Comparison of ENCODE assay signal across 46 mouse cellular contexts in the genomic region with DNA sequence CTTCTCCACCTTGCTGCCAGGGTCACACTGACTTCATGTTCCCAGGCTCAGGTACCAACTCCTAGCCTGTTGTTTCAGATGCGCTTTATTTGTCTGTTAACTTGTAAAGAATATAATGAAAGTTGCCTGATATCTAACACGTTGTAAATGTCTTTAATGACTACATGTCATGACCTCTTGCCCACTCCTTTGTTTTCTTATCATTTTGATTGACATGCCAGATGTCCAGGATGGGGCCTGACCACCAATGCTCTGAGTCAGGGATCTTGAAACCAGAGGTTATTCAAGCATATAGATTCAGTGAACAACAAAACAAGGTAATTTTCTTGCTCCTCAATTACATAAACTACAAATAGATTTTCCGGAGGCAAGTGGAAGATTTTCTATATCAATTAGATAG. TPM values are rescaled to one million over a fixed set of nuclear protein-coding genes. Genes with fewer than 3 reads are reported as not detected.
"Had no signal": no experiment of that assay in that cellular context is flagged by ENCODE, and none has a peak within 500 bp of the region (broad histone marks: within the 10 kb centered on the region; RNA-seq: fewer than 3 reads in every experiment).

No protein-coding gene starts in this region.

- H3K4me3 ChIP-seq: limb, embryonic 10.5 days; limb, embryonic 12.5 days; limb, embryonic 13.5 days; limb, embryonic 15.5 days; liver, embryonic 12.5 days; liver, embryonic 13.5 days; liver, embryonic 15.5 days; lung, embryonic 15.5 days; megakaryocyte, embryonic 14.5 days; midbrain, embryonic 10.5 days; midbrain, embryonic 12.5 days; midbrain, embryonic 13.5 days; midbrain, embryonic 15.5 days; neural tube, embryonic 12.5 days had no signal

- H3K27me3 ChIP-seq: limb, embryonic 12.5 days; limb, embryonic 13.5 days; limb, embryonic 15.5 days; liver, embryonic 12.5 days; liver, embryonic 13.5 days; liver, embryonic 15.5 days; lung, embryonic 15.5 days; megakaryocyte, embryonic 14.5 days; midbrain, embryonic 12.5 days; midbrain, embryonic 13.5 days; midbrain, embryonic 15.5 days; neural tube, embryonic 12.5 days had no signal

- H3K4me2 ChIP-seq: limb, embryonic 12.5 days; limb, embryonic 13.5 days; limb, embryonic 15.5 days; liver, embryonic 11.5 days; liver, embryonic 12.5 days; liver, embryonic 13.5 days; liver, embryonic 15.5 days; lung, embryonic 14.5 days; lung, embryonic 15.5 days; midbrain, embryonic 11.5 days; midbrain, embryonic 12.5 days; midbrain, embryonic 13.5 days; midbrain, embryonic 15.5 days; neural tube, embryonic 12.5 days had no signal

- DNase-seq: left cerebral cortex, postnatal 4 days; liver; liver, embryonic 13.5 days; liver, postnatal 0 days; lung, adult 18-20 months; lung, adult 2 months; lung, embryonic 14.5 days; lung, postnatal 10 days; lung, postnatal 14 days; lung, postnatal 36 days; lung, postnatal 4 days; midbrain, embryonic 14.5 days had no signal

- H3K36me3 ChIP-seq: limb, embryonic 10.5 days; limb, embryonic 12.5 days; limb, embryonic 13.5 days; limb, embryonic 15.5 days; liver, embryonic 12.5 days; liver, embryonic 13.5 days; liver, embryonic 15.5 days; lung, embryonic 15.5 days; midbrain, embryonic 10.5 days; midbrain, embryonic 12.5 days; midbrain, embryonic 13.5 days; midbrain, embryonic 15.5 days; neural tube, embryonic 12.5 days had no signal

RNA-seq across cellular contexts. Expression of a gene that starts 23.5 kb away (rescaled TPM):
- total RNA-seq: left cerebral cortex, postnatal 10 days; left cerebral cortex, postnatal 14 days; left cerebral cortex, postnatal 25 days; left cerebral cortex, postnatal 36 days; left cerebral cortex, postnatal 4 days; liver, adult 2 months; megakaryocyte progenitor cell, adult 5-6 weeks; megakaryocyte, adult 5-6 weeks; megakaryocyte-erythroid progenitor cell, adult 5-6 weeks; midbrain, postnatal 0 days; monocyte, adult 5-6 weeks had no signal
- polyA plus RNA-seq: limb, embryonic 10.5 days; limb, embryonic 11.5 days; limb, embryonic 12.5 days; limb, embryonic 13.5 days; limb, embryonic 14.5 days; limb, embryonic 15.5 days; liver, adult 2 months; liver, embryonic 11.5 days; liver, embryonic 12.5 days; liver, embryonic 13.5 days; liver, embryonic 14.5 days; liver, embryonic 15.5 days; liver, embryonic 16.5 days; liver, postnatal 0 days; lung, adult 2 months; lung, embryonic 14.5 days; lung, embryonic 15.5 days; lung, embryonic 16.5 days; lung, postnatal 0 days; macrophage; midbrain, embryonic 10.5 days; midbrain, embryonic 11.5 days; midbrain, embryonic 12.5 days; midbrain, embryonic 13.5 days; midbrain, embryonic 14.5 days; midbrain, embryonic 15.5 days; midbrain, embryonic 16.5 days; midbrain, postnatal 0 days; neural tube, embryonic 11.5 days; neural tube, embryonic 12.5 days had no signal
